Mouse (Mus musculus): Measurements from ENCODE around the gene Nup210l. TPM values are rescaled to one million over a fixed set of nuclear protein-coding genes. Genes with fewer than 3 reads are reported as not detected.

The Nup210l gene
- under 1 TPM; 0.05 to 0.11 TPM for total RNA-seq (2021)
- long read RNA-seq, experiment 1, result 0 reads
- long read RNA-seq, experiment 2, result 0 reads

GRCm38 (mm10) chr3:90103938-90104337 is at the start of gene Nup210l:
TSS of gene Nup210l (plus strand) at chr3:90104132.
- no peak within 1 kb of the TSS for H3K27ac ChIP-seq
- no peak within 1 kb of the TSS for H3K4me3 ChIP-seq
- intact Hi-C loops (cut with DNase I), result no loop called here
- no peak for DNase-seq
- TF ChIP-seq CTCF (IDR thresholded peaks at IDR 0.05), result no peak

GRCm38 (mm10) chr3:90061549-90061948 is 42.4 kb upstream of the Nup210l start:
- Histone ChIP-seq H3K4me3 (no peak overlapping the region), H3K27ac (no peak overlapping the region)
- intact Hi-C loops (cut with DNase I), result no loop called here
- no peak for DNase-seq
- TF ChIP-seq CTCF (IDR thresholded peaks at IDR 0.05), result no peak

- H3K27ac ChIP-seq, result no peak overlapping the region
- no peak for TF ChIP-seq CTCF (IDR thresholded peaks at IDR 0.05)
- no peak overlapping the region for H3K4me3 ChIP-seq
- DNase-seq, result no peak
- intact Hi-C loops (cut with DNase I), result no loop called here
Observed at GRCm38 (mm10) chr3:90062539-90062938, 41.4 kb upstream of the Nup210l start.

GRCm38 (mm10) chr3:90064383-90064782 is 39.5 kb upstream of the Nup210l start:
- H3K27ac ChIP-seq, result no peak overlapping the region
- TF ChIP-seq CTCF (IDR thresholded peaks at IDR 0.05), result peak; percentile 18; the same call in 1 of the 2 replicates
- intact Hi-C loops (cut with DNase I), result no loop called here
- DNase-seq, result no peak
- no peak overlapping the region for H3K4me3 ChIP-seq

- Histone ChIP-seq H3K4me3 (no peak overlapping the region), H3K27ac (no peak overlapping the region)
- TF ChIP-seq CTCF (IDR thresholded peaks at IDR 0.05), result peak; percentile 91
- no peak for DNase-seq
- intact Hi-C loops (cut with DNase I), result no loop called here
Observed at GRCm38 (mm10) chr3:90065553-90065952, 38.4 kb upstream of the Nup210l start.

GRCm38 (mm10) chr3:90067851-90068250 is 36.1 kb upstream of the Nup210l start:
- intact Hi-C loops (cut with DNase I), result no loop called here
- no peak for TF ChIP-seq CTCF (IDR thresholded peaks at IDR 0.05)
- Histone ChIP-seq H3K4me3 (no peak overlapping the region), H3K27ac (no peak overlapping the region)
- DNase-seq, result no peak

- H3K27ac ChIP-seq, result no peak overlapping the region; the same call in 1 of the 2 replicates
- no peak for TF ChIP-seq CTCF (IDR thresholded peaks at IDR 0.05)
- no peak overlapping the region for H3K4me3 ChIP-seq
- intact Hi-C loops (cut with DNase I), result loop anchor here (10.0 kb wide), 1 partner anchor 295 kb away; the partner anchor contains the start of gene Ube2q1
- no peak for DNase-seq
Observed at GRCm38 (mm10) chr3:90069688-90070087, 34.2 kb upstream of the Nup210l start.

- peak within 1 kb of the TSS; percentile 21 for H3K4me3 ChIP-seq
- peak within 1 kb of the TSS; percentile 24; the same call in 1 of the 2 replicates for H3K27ac ChIP-seq
- no peak for TF ChIP-seq CTCF (IDR thresholded peaks at IDR 0.05)
- DNase-seq, result no peak
- intact Hi-C loops (cut with DNase I), result loop anchor here (10.0 kb wide), 1 partner anchor 297 kb away; the partner anchor contains the start of gene Ube2q1
Observed at GRCm38 (mm10) chr3:90072294-90072693, 31.6 kb upstream of the Nup210l start, which contains the start of gene Tpm3. TSS of gene Tpm3 (plus strand) at chr3:90072649.

GRCm38 (mm10) chr3:90076921-90077716 is 26.8 kb upstream of the Nup210l start:
- intact Hi-C loops (cut with DNase I), result loop anchor here (1.0 to 10.0 kb wide), 2 partner anchors 124 to 302 kb away; partner anchors contain the start of gene Ube2q1
- peak; percentile 88 for TF ChIP-seq CTCF (IDR thresholded peaks at IDR 0.05)
- Histone ChIP-seq H3K4me3 (peak overlapping the region; percentile 33; the same call in 1 of the 2 replicates), H3K27ac (peak overlapping the region; percentile 9; the same call in 1 of the 2 replicates)
- peak; percentile 78 for DNase-seq

- TF ChIP-seq CTCF (IDR thresholded peaks at IDR 0.05), result no peak; the same call in 1 of the 2 replicates
- H3K4me3 ChIP-seq, result no peak overlapping the region
- H3K27ac ChIP-seq, result peak overlapping the region; percentile 9; the same call in 1 of the 2 replicates
- no peak for DNase-seq
- intact Hi-C loops (cut with DNase I), result loop anchor here (10.0 kb wide), 1 partner anchor 303 kb away; the partner anchor contains the start of gene Ube2q1
Observed at GRCm38 (mm10) chr3:90078224-90078623, 25.7 kb upstream of the Nup210l start.

- peak; percentile 94 for DNase-seq
- Histone ChIP-seq H3K27ac (peak overlapping the region; percentile 96), H3K4me3 (peak overlapping the region; percentile 89)
- intact Hi-C loops (cut with DNase I), result loop anchor here (10.0 kb wide), 1 partner anchor 304 kb away; the partner anchor contains the start of gene Ube2q1
- no peak for TF ChIP-seq CTCF (IDR thresholded peaks at IDR 0.05)
Observed at GRCm38 (mm10) chr3:90079133-90079762, 24.7 kb upstream of the Nup210l start.

- TF ChIP-seq CTCF (IDR thresholded peaks at IDR 0.05), result peak; percentile 18; the same call in 1 of the 2 replicates
- peak overlapping the region; percentile 89 for H3K4me3 ChIP-seq
- peak; percentile 73 for DNase-seq
- peak overlapping the region; percentile 96 for H3K27ac ChIP-seq
- intact Hi-C loops (cut with DNase I), result loop anchor here (10.0 kb wide), 1 partner anchor 305 kb away; the partner anchor contains the start of gene Ube2q1
Observed at GRCm38 (mm10) chr3:90079763-90080497, 24.0 kb upstream of the Nup210l start.
